Mouse (Mus musculus) heart, embryonic 15.5 days (tissue): ENCODE results near the gene Ankrd35. TPM values are rescaled to one million over a fixed set of nuclear protein-coding genes. Genes with fewer than 3 reads are reported as not detected.
"Not testable (repeated sequence)": the region's sequence is repeated elsewhere in the genome, so short reads cannot be mapped to it uniquely, and the experiment has no call there.

ENCODE experiments used
- ATAC-seq: fragments of 200-750 bp; cut with Nextera tagmentation; replicated peaks from 2 replicates; pipeline ENCODE4 v1.8.0; 2017; ENCODE audit warnings: low read depth, moderate TSS enrichment; ENCODE audit not compliant: insufficient number of reproducible peaks, insufficient read depth, low FRiP score
- H3K27ac ChIP-seq: fragments of 300-500 bp; sonication (generic); 2 replicates; pipeline ENCODE4 v1.5.1; 2015; ENCODE audit warnings: mild to moderate bottlenecking, inconsistent platforms
- H3K27me3 ChIP-seq: fragments of 300-500 bp; sonication (generic); 2 replicates; pipeline ENCODE4 v1.6.1; 2015; ENCODE audit warnings: inconsistent platforms
- H3K36me3 ChIP-seq: fragments of 300-500 bp; sonication (generic); 2 replicates; pipeline ENCODE4 v1.6.1; 2015; ENCODE audit warnings: mild to moderate bottlenecking, inconsistent platforms
- H3K4me1 ChIP-seq: fragments of 300-500 bp; sonication (generic); replicated peaks from 2 replicates; pipeline ENCODE4 v1.6.1; 2015; ENCODE audit warnings: inconsistent platforms
- H3K4me2 ChIP-seq: fragments of 300-500 bp; sonication (generic); 2 replicates; pipeline ENCODE4 v1.6.1; 2015; ENCODE audit warnings: inconsistent platforms, mild to moderate bottlenecking, moderate library complexity
- H3K4me3 ChIP-seq: fragments of 300-500 bp; sonication (generic); 2 replicates; pipeline ENCODE4 v1.5.1; 2015; ENCODE audit warnings: mild to moderate bottlenecking, inconsistent platforms
- H3K9ac ChIP-seq: fragments of 300-500 bp; sonication (generic); 2 replicates; pipeline ENCODE4 v1.6.1; 2015; ENCODE audit warnings: mild to moderate bottlenecking, inconsistent platforms
- H3K9me3 ChIP-seq: fragments of 300-500 bp; sonication (generic); replicated peaks from 2 replicates; pipeline ENCODE4 v1.6.1; 2016; ENCODE audit warnings: inconsistent platforms
- WGBS: fragments of 180-500 bp; shearing (Covaris S2); methylation state at CpG from one replicate; pipeline ENCODE4 v1.1.7; 2015; ENCODE audit warnings: mixed read lengths; 5-methylcytosine and 5-hydroxymethylcytosine counted together
- polyA plus RNA-seq: library from polyadenylated mRNA; unstranded; fragments of >200 nt; fragmentation: Nextera tagmentation; extraction: Ambion mirVana; gene quantifications from 2 replicates; pipeline ENCODE4 v1.2.1, GENCODE M21; 2015

Gene Ankrd35
- polyA plus RNA-seq, 1 experiment from 2014 or later = 0.31 TPM

DNA sequence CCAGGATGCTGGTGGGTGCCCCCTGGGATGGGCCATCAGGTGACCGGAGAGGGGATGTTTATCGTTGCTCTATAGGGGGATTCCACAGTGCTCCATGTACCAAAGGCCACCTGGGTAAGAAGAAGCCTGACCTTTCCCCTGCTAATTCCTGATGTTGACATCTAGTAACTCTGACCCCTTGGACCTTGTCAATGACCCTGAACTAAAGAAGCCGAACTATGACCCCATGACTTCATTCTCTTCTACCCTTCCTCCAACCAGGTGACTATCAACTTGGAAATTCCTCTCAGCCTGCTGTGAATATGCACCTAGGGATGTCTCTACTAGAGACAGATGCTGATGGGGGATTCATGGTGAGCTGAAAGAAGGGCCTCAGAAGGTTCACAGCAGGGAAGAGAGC is 22.6 kb upstream of the Ankrd35 start:
- Histone ChIP-seq H3K4me1 (peaks cover 9% of the 10 kb centered on the region), H3K36me3 (peaks cover 14% of the 10 kb centered on the region), H3K9ac (no peak overlapping the region), H3K4me2 (no peak overlapping the region), H3K4me3 (no peak overlapping the region), H3K27ac (no peak overlapping the region), H3K27me3 (no peaks in the 10 kb centered on the region), H3K9me3 (no peaks in the 10 kb centered on the region)
- WGBS = 78% methylated on average over 3 of the region's 3 CpGs
- ATAC-seq = no peak

GRCm38 (mm10) chr3:96660901-96661300 is 9.0 kb upstream of the Ankrd35 start:
- 76% methylated on average over 2 of the region's 2 CpGs for WGBS
- H3K9me3 ChIP-seq = no peaks in the 10 kb centered on the region

GRCm38 (mm10) chr3:96662731-96663316 is 7.1 kb upstream of the Ankrd35 start:
- Histone ChIP-seq H3K4me1 (peaks cover 14% of the 10 kb centered on the region), H3K9ac (no peak overlapping the region), H3K9me3 (no peaks in the 10 kb centered on the region), H3K4me2 (no peak overlapping the region; the same call in 1 of the 2 replicates), H3K27me3 (no peaks in the 10 kb centered on the region), H3K27ac (peak overlapping the region; percentile 33; the same call in 1 of the 2 replicates), H3K36me3 (no peaks in the 10 kb centered on the region), H3K4me3 (no peak overlapping the region)
- 51% methylated on average over 8 of the region's 8 CpGs for WGBS
- ATAC-seq = no peak

More at GRCm38 (mm10) chr3:96660901-96661300, 9.0 kb upstream of the Ankrd35 start:
- no peak overlapping the region for H3K4me2 ChIP-seq
- no peaks in the 10 kb centered on the region for H3K27me3 ChIP-seq
- no peak for ATAC-seq
- no peak overlapping the region for H3K27ac ChIP-seq
- H3K4me3 ChIP-seq = no peak overlapping the region
- no peak overlapping the region for H3K9ac ChIP-seq
- H3K36me3 ChIP-seq = no peaks in the 10 kb centered on the region
- peaks cover 14% of the 10 kb centered on the region for H3K4me1 ChIP-seq

DNA sequence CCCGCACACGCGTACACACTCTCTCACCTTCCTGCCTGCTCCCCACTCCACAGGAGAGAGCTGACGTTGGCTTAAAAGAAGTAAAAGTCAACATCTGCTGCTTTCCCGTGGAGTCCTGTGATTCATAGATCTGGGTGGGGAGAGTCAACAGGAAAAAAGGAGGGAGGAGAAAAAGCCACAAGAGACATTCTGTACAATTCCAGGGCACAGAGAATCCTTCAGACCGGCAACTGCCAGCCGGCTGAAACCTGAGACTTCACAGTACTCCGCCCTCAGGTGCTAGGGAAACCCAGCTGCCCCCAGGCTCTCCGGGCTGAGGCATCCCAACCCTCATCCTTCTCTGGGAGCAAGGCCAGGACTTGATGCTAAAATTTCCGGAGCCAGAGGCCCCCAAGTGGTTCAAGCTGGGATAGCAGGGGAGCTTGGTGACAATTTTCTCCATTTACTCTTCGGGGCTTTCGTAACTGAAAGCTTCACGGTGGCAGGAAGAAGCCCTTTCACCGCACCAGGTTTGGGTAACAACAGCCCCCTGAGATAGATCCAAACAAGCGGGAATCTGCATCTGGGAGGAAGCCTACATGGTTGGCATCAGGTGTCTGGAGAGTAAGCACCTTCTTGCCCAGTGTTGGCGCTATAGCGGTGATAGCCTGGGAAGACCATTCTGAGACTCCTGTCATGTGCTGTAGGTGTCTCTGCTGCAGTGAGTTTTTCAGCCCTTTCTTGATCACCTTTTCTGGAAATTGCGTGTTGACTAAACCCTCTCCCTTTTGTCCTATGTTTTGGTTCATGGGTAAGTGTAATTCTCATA is 6.3 kb upstream of the Ankrd35 start:
- ATAC-seq = peak; percentile 74
- peak overlapping the region; percentile 47; the same call in 1 of the 2 replicates for H3K9ac ChIP-seq

DNA sequence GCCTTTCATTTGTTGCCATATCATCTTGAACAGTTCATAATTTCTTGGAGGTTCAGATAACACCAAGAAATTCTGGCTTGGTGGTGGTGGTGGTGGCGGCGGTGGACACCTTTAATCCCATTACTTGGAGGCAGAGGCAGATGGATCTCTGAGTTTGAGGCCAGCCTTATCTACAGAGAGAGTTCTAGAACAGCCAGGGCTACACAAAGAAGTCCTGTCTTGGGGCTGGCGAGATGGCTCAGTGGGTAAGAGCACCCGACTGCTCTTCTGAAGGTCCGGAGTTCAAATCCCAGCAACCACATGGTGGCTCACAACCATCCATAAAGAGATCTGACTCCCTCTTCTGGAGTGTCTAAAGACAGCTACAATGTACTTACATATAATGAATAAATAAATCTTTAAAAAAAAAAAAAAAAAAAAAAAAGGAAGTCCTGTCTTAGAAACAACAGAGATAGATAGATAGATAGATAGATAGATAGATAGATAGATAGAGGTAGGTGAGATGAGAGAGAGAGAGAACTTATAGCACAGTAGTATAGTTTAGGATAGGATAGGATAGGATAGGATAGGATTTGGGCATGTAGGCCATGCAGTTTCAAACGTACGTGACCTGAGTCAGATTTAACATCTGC is 4.1 kb upstream of the Ankrd35 start:
- peaks cover 20% of the 10 kb centered on the region for H3K4me1 ChIP-seq
- WGBS = 86% methylated on average over 7 of the region's 7 CpGs
- H3K9me3 ChIP-seq, ATAC-seq, H3K36me3 ChIP-seq, H3K27ac ChIP-seq, H3K9ac ChIP-seq, H3K4me2 ChIP-seq, H3K27me3 ChIP-seq, H3K4me3 ChIP-seq: not testable (repeated sequence)

More for the DNA sequence above, 6.3 kb upstream of the Ankrd35 start:
- Histone ChIP-seq H3K4me2 (peak overlapping the region; percentile 72), H3K27me3 (no peaks in the 10 kb centered on the region), H3K27ac (peak overlapping the region; percentile 31; the same call in 1 of the 2 replicates), H3K4me3 (peak overlapping the region; percentile 39), H3K9me3 (no peaks in the 10 kb centered on the region), H3K36me3 (no peaks in the 10 kb centered on the region), H3K4me1 (peaks cover 14% of the 10 kb centered on the region)
- 4% methylated on average over 18 of the region's 18 CpGs for WGBS

GRCm38 (mm10) chr3:96666916-96667315 is 3.0 kb upstream of the Ankrd35 start:
- no peak for ATAC-seq
- Histone ChIP-seq H3K9me3 (no peaks in the 10 kb centered on the region), H3K9ac (no peak overlapping the region), H3K4me1 (peaks cover 20% of the 10 kb centered on the region), H3K36me3 (no peaks in the 10 kb centered on the region), H3K27me3 (no peaks in the 10 kb centered on the region), H3K4me3 (no peak overlapping the region), H3K27ac (no peak overlapping the region), H3K4me2 (no peak overlapping the region)
- WGBS = 89% methylated on average over 5 of the region's 5 CpGs

DNA sequence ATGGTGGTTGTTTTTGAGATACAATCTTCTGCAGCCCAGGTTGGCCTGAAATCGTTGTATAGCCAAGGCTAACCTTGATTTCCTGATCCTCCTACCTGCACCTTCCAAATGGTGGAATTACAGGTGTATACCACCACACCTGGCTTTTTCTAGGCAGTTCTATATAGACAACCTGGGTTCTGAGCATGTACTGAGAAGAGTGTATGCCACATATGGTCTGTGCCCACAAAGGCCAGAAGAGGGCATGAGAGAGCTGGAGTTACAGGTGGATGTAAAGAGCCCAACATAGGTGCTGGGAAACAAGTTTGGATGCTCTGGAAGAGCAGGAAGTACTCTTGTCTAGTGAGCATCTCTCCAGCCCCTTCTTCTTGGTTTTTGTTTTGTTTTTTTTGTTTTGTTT is 2.6 kb upstream of the Ankrd35 start:
- Histone ChIP-seq H3K27ac (no peak overlapping the region), H3K4me1 (peaks cover 20% of the 10 kb centered on the region), H3K27me3 (no peaks in the 10 kb centered on the region), H3K9ac (no peak overlapping the region), H3K4me3 (no peak overlapping the region), H3K9me3 (no peaks in the 10 kb centered on the region), H3K36me3 (no peaks in the 10 kb centered on the region), H3K4me2 (no peak overlapping the region)
- WGBS = 31% methylated on average over 1 of the region's 1 CpGs
- no peak for ATAC-seq

DNA sequence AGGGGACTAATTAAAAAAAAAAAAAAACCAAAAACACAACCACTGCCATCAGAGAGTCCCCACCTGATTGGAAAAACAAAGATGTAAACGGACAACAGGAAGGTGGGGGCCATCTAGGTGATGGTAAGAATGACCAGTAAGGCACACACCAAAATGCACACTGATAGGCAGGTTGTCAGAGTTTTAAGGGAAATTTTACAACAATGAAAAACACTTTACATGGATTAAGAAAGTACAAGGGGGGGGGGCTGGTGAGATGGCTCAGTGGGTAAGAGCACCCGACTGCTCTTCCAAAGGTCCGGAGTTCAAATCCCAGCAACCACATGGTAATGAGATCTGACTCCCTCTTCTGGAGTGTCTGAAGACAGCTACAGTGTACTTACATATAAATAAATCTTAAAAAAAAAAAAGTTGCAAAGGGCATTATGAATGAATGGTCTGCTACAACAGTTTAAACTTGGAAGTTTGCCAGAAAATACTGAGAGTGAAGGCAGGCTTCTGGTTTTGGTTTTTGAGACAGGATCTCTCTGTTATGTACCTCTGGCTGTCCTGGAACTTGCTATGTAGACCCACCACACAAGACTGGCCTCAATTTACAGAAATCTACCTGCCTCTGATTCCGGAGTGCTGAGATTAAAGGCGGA is 1.4 kb upstream of the Ankrd35 start:
- no peaks in the 10 kb centered on the region for H3K27me3 ChIP-seq
- no peak overlapping the region for H3K27ac ChIP-seq
- H3K4me3 ChIP-seq = no peak overlapping the region
- H3K4me1 ChIP-seq = peaks cover 13% of the 10 kb centered on the region
- H3K9ac ChIP-seq = no peak overlapping the region
- WGBS = 91% methylated on average over 5 of the region's 5 CpGs
- no peaks in the 10 kb centered on the region for H3K36me3 ChIP-seq
- no peak for ATAC-seq
- no peak overlapping the region for H3K4me2 ChIP-seq
- H3K9me3 ChIP-seq = no peaks in the 10 kb centered on the region

- no peak for ATAC-seq
- WGBS = 91% methylated on average over 5 of the region's 5 CpGs
- Histone ChIP-seq H3K4me2 (no peak overlapping the region), H3K4me3 (no peak overlapping the region), H3K27ac (no peak overlapping the region), H3K9ac (no peak overlapping the region), H3K27me3 (no peaks in the 10 kb centered on the region), H3K4me1 (peaks cover 6% of the 10 kb centered on the region), H3K36me3 (no peaks in the 10 kb centered on the region), H3K9me3 (no peaks in the 10 kb centered on the region)
These were observed 1.6 kb downstream of the Ankrd35 start for GRCm38 (mm10) chr3:96671519-96671918.

DNA sequence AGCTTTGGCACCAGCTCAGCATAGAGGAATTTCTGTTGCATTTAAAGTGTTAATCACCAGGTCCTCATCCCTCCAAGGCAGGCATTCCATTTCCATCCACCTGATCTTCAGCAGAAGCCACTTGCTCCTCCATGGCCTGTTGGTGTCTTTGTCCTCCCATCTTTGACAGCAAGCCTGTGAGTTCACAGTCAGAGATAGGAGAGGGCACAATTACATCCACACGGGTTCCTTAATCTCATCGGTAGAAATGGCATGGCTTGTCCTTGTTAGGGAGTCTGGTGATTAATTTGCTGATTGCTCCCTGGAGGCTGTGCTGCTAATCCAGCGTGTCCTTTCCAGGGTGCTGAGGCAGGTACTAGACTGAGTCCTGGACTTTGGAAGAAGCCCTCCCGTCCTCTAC is 3.6 kb downstream of the Ankrd35 start:
- H3K27ac ChIP-seq = no peak overlapping the region
- no peak for ATAC-seq
- no peaks in the 10 kb centered on the region for H3K36me3 ChIP-seq
- WGBS = 66% methylated on average over 4 of the region's 4 CpGs
- H3K4me2 ChIP-seq = no peak overlapping the region
- no peaks in the 10 kb centered on the region for H3K9me3 ChIP-seq
- peaks cover 1% of the 10 kb centered on the region; the same call in 1 of the 2 replicates for H3K27me3 ChIP-seq
- no peak overlapping the region for H3K9ac ChIP-seq
- no peak overlapping the region for H3K4me3 ChIP-seq
- peaks cover 6% of the 10 kb centered on the region for H3K4me1 ChIP-seq

- no peak overlapping the region for H3K27ac ChIP-seq
- H3K27me3 ChIP-seq = peaks cover 8% of the 10 kb centered on the region
- H3K4me1 ChIP-seq = peaks cover 6% of the 10 kb centered on the region
- no peak for ATAC-seq
- H3K4me3 ChIP-seq = no peak overlapping the region
- no peak overlapping the region for H3K9ac ChIP-seq
- no peak overlapping the region for H3K4me2 ChIP-seq
- H3K36me3 ChIP-seq = no peaks in the 10 kb centered on the region
- WGBS = 61% methylated on average over 8 of the region's 8 CpGs
- no peaks in the 10 kb centered on the region for H3K9me3 ChIP-seq
These were observed 4.5 kb downstream of the Ankrd35 start for GRCm38 (mm10) chr3:96674442-96674841.
